Mouse (Mus musculus) neutrophil, adult 5-6 weeks (primary cell): ENCODE measurements around the gene Fam92b. TPM values are rescaled to one million over a fixed set of nuclear protein-coding genes. Genes with fewer than 3 reads are reported as not detected.

Experiments
- ATAC-seq: fragments of 151-379, 151-347 bp; 2 replicates; pipeline ENCODE4 v1.8.0; 2017; ENCODE audit warnings: mild to moderate bottlenecking, moderate TSS enrichment; ENCODE audit not compliant: insufficient number of reproducible peaks, poor library complexity, low FRiP score, severe bottlenecking; ENCODE audit errors: extremely low read depth
- total RNA-seq: library from RNA; stranded (forward); fragments of 200-1000 nt; gene quantifications from 2 replicates; pipeline ENCODE4 v1.2.3, GENCODE M21; 2017

Fam92b gene
- total RNA-seq, result not detected in 2 replicates

- no peak for ATAC-seq
Observed at GRCm38 (mm10) chr8:120177318-120178123, at the start of gene Fam92b. Fam92b (minus strand) TSS chr8:120177466.

GRCm38 (mm10) chr8:120225421-120226151 is 48.3 kb upstream of the Fam92b start:
- ATAC-seq, result no peak

- ATAC-seq, result no peak
Observed at GRCm38 (mm10) chr8:120224521-120225420, 47.5 kb upstream of the Fam92b start.

- no peak for ATAC-seq
Observed at GRCm38 (mm10) chr8:120222548-120222947, 45.3 kb upstream of the Fam92b start.

- ATAC-seq, result no peak
Observed at GRCm38 (mm10) chr8:120216855-120217830, 39.9 kb upstream of the Fam92b start.

GRCm38 (mm10) chr8:120215416-120216141 is 38.3 kb upstream of the Fam92b start:
- no peak for ATAC-seq

GRCm38 (mm10) chr8:120213939-120214338 is 36.7 kb upstream of the Fam92b start:
- ATAC-seq, result no peak

GRCm38 (mm10) chr8:120213229-120213628 is 36.0 kb upstream of the Fam92b start:
- ATAC-seq, result no peak

GRCm38 (mm10) chr8:120212596-120212995 is 35.3 kb upstream of the Fam92b start:
- ATAC-seq, result no peak

GRCm38 (mm10) chr8:120211345-120211744 is 34.1 kb upstream of the Fam92b start:
- ATAC-seq, result no peak

- ATAC-seq, result no peak
Observed at GRCm38 (mm10) chr8:120208113-120208512, 30.8 kb upstream of the Fam92b start.

GRCm38 (mm10) chr8:120207364-120207763 is 30.1 kb upstream of the Fam92b start:
- no peak for ATAC-seq

- no peak for ATAC-seq
Observed at GRCm38 (mm10) chr8:120205916-120206315, 28.6 kb upstream of the Fam92b start.

GRCm38 (mm10) chr8:120204736-120205360 is 27.6 kb upstream of the Fam92b start:
- ATAC-seq, result no peak

GRCm38 (mm10) chr8:120202546-120202945 is 25.3 kb upstream of the Fam92b start:
- ATAC-seq, result no peak

GRCm38 (mm10) chr8:120201351-120201750 is 24.1 kb upstream of the Fam92b start:
- ATAC-seq, result no peak

GRCm38 (mm10) chr8:120192118-120192517 is 14.9 kb upstream of the Fam92b start:
- no peak for ATAC-seq
